Mouse (Mus musculus): ENCODE measurements around the gene Ssc5d. TPM values are rescaled to one million over a fixed set of nuclear protein-coding genes. Genes with fewer than 3 reads are reported as not detected.
"Not testable (repeated sequence)": the region's sequence is repeated elsewhere in the genome, so short reads cannot be mapped to it uniquely, and the experiment has no call there.

The Ssc5d gene
- total RNA-seq (2017): not detected in 3 replicates

DNA sequence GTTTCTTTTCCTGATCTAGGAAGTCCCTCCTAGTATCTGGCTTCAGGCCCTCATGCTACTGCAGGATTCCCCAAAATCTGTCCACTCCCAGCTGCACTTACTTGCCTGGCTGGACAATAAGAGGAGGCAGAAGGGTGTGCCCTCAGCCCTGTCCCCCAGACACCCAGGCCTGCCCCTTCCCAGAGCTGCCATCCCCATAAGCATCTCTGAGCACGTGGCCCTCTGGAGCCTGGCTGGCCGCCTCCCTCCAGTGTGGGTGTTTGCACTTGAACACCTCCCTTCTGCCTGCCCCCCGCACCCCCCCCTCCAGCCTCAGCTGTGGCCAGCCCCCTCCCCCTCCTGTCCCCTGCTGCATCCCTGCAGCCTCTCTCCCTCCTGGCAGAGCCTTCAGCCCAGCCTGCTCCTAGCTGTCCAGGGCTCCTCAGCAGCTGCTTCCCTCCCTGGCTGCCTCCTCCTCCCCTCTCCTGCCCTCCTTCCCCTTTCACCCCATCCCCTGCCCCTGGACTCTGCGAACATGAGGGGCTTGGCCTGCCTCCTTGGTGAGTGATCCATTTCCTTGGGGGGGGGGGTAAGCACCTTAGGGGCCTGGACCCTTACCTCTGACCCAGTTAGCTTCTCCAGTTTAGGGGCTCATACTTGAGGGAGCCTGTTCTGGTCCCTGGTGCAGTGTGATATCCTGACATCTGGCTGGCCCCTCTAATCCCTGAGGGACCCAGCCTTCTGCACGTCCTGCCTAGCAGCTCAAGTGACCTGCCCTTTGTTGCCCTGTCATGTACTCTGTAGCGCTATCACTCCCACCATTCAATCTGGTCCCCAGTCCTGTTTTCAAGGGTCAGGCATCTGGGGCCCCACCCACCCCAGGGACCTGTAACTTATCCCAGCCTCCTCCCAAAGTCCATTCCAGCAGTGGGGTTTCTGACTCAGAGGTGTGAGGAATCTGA, at the start of gene Ssc5d:
Gene Ssc5d, plus strand, starts transcription at position 345 of the 941 bp plus-strand sequence.
- ATAC-seq (replicated peaks; ENCODE audit: insufficient number of reproducible peaks, low FRiP score, low TSS enrichment, poor library complexity, severe bottlenecking): no peak

DNA sequence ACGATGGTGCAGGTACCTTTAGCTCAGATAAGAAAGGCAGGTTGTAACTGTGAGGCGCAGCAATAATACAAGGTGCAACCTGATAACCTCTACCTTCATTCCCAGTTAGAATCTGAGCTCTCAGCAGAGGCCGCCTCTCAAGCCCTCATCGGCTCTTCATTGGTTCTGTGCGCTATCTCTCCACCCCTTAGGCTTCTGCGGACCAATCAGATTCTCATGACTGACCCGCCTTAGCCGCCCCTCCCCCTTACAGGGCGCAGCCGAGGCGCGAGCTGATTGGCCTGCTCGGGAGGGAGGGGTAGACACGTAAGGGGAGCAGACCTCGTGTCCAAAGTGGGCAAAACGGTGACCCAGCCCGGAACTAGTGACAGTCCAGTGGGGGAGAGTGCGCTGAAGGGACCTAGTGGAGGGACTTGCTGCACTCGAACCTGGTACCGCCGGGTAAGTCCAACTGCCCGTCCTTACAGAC, 48.8 kb upstream of the Ssc5d start, which contains the start of gene Isoc2a:
Gene Isoc2a, plus strand, starts transcription at position 401 of the 469 bp plus-strand sequence.
- peak; percentile 100 for ATAC-seq (replicated peaks; ENCODE audit: insufficient number of reproducible peaks, low FRiP score, low TSS enrichment, poor library complexity, severe bottlenecking)

DNA sequence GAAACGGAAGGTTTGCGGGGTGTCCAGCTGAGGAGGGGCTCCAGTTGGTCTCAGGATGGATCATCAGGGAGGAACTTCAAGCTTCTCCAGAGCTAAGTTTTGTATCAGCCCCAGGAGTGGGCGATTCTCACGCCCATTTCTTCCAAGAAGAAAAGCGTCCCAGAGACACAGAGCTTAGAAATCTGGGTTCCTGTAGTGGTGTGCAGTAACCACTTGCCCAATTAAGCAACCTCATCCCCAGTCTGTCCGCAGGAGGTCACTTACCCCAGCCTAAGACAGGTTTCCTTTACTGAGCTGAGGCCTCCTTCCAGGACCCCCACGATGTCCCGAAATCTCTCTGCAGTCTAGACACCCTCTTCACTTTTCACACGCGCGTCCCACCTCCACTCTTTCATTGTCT, 48.4 kb upstream of the Ssc5d start:
- no peak for ATAC-seq (replicated peaks; ENCODE audit: insufficient number of reproducible peaks, low FRiP score, low TSS enrichment, poor library complexity, severe bottlenecking)

DNA sequence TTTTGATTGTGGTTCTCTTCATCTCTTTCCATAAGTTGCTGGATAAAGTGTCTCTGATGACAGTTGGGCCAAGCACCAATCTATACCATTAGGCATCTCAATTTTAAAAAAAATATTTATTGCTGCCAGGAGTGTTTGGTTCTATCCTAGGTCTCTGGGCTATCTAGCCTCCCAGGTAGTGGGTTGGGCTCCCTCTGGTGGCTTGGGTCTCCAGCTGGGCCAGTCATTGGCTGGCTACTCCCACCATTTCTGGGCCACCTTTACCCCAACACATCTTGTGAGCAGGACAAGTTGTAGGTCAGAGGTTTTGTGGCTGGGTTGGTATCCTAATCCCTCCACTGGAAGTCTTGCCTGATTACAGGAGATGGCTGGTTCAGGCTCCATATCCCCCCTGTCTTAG, 47.4 kb upstream of the Ssc5d start:
- ATAC-seq (replicated peaks; ENCODE audit: insufficient number of reproducible peaks, low FRiP score, low TSS enrichment, poor library complexity, severe bottlenecking): no peak

DNA sequence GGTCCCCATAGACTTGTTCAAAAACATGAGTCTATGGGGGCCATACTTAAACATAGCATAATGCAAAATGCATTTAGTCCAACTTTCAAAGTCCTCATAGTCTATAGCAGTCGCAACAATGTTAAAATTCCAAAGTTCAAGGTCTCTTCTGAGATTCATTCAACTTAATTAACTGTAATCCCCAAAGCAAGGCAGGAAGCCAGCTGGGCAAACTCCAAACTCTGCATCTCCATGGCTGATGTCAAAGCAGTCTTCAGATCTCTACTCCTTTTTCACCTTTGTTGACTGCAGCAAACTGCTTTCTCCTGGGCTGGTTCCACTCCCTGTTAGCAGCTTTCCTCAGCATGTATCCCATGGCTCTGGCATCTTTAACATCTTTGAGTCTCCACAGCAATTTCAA, 46.5 kb upstream of the Ssc5d start:
- not testable (repeated sequence) for ATAC-seq (replicated peaks; ENCODE audit: insufficient number of reproducible peaks, low FRiP score, low TSS enrichment, poor library complexity, severe bottlenecking)

DNA sequence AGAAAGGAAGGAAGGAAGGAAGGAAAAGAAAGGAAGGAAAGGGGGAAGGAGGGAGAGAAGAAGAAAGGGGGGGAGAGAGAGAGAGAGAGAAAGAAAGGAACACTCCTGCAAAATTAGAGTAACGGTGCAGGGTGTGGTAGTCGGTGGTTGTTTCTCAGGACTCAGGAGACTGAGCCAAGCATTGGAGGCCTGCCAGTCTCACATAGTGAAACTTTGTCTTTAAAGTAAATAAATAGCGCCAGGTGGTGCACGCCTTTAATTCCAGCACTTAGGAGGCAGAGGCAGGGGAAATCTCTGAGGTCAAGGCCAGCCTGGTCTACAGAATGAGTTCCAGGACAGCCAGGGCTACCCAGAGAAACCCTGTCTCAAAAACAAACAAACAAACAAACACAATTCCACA, 38.9 kb upstream of the Ssc5d start:
- no peak for ATAC-seq (replicated peaks; ENCODE audit: insufficient number of reproducible peaks, low FRiP score, low TSS enrichment, poor library complexity, severe bottlenecking)

DNA sequence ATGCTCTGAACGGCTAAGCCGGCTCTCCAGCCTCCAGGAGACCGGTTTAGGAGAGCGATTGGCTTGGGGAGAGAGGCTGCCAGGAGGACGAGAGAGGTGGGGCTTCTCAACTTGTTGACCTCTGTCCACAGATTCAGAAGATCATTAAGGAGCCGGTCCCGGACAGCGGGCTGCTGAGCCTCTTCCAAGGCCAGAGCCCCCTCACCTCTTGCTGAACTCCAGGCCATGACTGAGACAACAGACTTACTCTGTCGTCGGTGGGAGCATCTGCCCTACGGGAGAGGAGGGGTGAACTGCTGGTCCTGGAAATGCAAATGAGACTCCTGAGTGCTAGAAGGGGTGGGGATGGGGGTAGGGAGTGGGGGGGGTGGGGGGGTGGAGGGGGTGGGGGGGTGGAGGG, 30.4 kb upstream of the Ssc5d start:
- ATAC-seq (replicated peaks; ENCODE audit: insufficient number of reproducible peaks, low FRiP score, low TSS enrichment, poor library complexity, severe bottlenecking): no peak

DNA sequence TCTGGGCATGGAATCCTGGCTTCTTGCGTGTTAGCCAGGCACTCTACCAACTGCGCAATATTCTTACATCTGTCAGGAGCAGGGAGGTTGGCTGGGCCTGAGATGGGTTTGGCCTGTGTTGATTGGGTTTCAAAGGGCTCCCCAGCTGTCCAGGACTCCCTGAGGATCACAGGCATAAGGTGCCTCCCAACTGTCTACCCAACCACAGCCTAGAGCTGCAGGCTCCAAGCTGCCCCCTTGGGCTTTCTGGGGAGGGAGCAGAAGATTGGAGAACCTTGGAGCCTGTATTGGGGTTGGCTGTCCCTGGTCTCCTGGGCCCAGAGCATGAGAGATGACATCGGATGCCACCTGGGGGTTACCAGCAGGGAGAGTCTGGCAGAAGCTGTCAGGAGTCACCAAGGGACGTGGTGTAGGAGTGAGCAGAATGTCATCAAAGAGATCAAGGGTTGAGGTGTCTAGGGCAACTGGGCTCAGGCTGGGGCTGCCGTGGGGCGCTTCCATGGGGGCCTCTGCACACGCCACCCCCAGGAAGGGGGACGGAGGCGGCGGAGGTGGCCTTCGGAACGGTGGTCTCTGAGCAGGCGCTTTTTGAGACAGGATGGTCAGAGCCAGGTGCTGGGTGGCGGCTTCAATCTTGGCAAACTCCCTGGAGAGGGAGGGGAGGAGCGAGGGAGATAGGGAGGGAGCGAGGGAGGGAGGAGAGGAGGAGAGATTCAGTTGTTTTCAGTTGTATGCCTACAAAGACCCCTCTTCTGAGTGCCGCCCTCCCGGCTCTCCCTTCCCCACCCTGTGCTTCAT, 26.5 kb upstream of the Ssc5d start:
- ATAC-seq (replicated peaks; ENCODE audit: insufficient number of reproducible peaks, low FRiP score, low TSS enrichment, poor library complexity, severe bottlenecking): no peak

DNA sequence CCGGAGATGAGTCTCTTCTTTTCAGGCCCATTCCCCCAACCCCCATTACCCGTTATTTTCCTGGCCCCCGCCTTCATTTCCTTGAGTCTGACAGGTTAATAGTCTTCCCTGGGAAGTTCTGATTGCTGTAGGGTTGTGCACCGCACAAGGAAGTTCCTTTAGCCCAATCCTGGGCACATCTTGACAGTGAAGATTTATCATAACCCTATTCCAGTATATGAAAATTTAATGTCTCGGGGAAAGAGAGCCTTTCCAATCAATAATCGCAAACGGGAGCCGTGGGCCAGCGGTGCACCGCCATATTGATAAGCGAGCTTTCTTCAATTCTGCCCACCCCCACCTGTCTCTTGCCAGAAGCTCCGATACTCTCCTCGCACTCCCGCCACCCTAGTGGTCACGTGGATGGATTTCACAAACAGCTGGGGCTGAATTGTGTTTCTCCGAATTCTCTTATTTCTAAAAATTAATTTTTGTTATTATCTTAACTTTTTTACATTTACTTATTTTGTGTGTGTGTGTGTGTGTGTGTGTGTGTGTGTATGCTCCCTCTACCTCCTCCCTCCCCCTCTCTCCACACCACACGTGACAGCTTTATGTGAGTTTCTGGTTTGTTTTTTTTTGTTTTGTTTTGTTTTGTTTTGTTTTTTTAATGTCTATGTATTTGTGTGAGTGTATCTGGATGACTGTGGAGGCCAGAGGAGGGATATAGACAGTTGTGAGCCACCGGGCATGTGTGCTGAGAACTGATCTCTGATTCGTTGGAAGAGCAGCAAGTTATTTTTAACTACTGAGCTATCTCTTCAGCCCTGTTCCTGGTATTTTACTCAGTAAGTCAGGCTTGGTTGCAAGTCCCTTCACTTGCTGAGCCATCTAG, 25.7 kb upstream of the Ssc5d start:
- no peak for ATAC-seq (replicated peaks; ENCODE audit: insufficient number of reproducible peaks, low FRiP score, low TSS enrichment, poor library complexity, severe bottlenecking)

DNA sequence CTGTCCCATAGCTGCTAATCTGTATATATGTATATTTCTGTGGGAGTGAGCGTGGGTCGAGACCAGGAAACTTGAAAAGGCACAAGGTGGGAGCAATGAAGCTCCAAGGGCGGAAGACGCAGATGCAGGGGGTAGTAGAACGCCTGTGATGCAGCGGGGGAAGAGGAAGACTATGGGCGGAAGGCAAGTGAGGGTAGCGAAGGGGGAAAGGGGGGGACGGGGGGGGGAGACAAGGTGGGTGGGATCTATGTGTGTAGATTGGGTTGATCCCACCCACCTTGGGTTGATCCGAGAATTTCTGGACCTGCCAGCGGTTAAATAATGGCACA, 25.1 kb upstream of the Ssc5d start:
- ATAC-seq (replicated peaks; ENCODE audit: insufficient number of reproducible peaks, low FRiP score, low TSS enrichment, poor library complexity, severe bottlenecking): no peak

DNA sequence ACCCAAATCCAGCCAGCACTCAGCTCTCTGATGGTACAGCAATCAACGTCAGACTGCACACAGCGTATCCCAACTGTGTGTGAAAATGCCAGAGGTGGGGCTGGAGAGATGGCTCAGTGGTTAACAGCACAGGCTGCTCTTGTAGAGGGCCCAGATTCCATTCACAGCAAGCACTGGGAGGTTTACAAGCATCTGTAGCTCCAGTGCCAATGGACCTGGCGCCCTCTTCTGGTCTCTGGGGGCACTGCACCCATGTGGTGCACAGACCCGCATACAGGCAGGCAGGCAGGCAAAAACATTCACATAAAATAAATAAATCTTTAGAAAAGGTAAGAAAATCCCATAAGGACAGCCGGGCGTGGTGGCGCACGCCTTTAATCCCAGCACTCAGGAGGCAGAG, 24.4 kb upstream of the Ssc5d start:
- no peak for ATAC-seq (replicated peaks; ENCODE audit: insufficient number of reproducible peaks, low FRiP score, low TSS enrichment, poor library complexity, severe bottlenecking)

DNA sequence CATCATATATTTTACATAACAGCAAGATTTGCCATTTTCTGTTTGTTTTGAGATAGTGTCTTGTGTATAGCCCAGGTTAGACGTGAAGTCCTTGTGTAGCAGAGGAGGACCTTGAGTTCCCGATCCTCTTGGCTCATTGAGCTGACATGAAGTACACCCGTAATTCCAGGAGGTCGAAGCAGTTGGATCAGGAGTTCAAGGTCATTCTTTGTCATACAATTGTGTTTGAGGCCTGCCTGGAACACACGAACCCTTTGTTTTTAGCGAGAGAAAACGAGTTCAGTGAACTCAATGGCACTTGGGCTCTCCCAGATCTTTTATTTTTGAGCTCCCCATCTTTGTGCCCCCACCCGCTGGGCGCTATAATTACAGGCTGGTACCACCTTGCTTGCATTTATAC, 23.2 kb upstream of the Ssc5d start:
- no peak for ATAC-seq (replicated peaks; ENCODE audit: insufficient number of reproducible peaks, low FRiP score, low TSS enrichment, poor library complexity, severe bottlenecking)

DNA sequence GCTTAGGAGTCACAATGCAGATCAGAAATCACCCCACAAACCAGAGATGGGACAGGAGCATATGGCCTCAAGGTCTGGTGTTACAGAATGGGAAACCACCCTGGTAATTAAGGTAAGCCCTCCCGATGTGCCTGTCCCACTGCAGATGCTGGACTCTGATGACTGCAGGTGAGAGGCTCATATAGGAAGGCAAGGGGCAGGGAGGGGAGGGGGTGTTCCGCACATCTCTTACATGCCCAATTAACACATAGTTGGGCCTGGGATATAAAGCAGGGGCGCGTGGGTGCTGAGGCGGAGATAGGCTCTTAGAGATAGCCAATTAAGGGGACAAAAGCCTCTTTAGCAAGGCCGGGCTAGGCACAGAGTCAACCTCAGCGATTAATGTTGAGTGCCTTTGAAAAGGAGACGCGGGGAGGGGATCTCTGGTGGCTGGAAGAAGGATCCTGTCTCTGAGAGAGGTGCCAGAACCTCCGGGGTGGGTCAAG, 19.1 kb upstream of the Ssc5d start, which contains the start of gene Gm36210:
Gene Gm36210, minus strand, starts transcription at position 51 of the 485 bp plus-strand sequence.
- no peak for ATAC-seq (replicated peaks; ENCODE audit: insufficient number of reproducible peaks, low FRiP score, low TSS enrichment, poor library complexity, severe bottlenecking)

DNA sequence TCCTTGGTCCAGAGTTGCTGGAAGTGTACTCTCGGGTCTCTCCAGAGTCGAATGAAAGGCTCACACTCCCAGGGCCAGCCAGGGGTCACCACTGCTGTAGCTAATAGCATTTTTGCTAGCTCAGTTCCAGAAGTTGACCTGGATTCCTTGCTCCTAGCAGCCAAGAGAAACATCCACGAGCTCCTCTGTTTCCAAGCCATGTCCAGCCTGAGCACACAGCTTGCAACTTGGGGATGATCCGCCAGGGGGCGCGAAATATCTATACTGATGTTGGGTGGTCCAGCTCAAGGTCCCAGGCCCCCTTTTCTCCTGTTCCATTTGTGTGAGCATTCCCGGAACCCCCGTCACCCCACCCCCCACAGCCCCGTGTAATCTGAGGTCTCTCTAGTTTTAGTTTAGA, 14.0 kb upstream of the Ssc5d start:
- ATAC-seq (replicated peaks; ENCODE audit: insufficient number of reproducible peaks, low FRiP score, low TSS enrichment, poor library complexity, severe bottlenecking): no peak

DNA sequence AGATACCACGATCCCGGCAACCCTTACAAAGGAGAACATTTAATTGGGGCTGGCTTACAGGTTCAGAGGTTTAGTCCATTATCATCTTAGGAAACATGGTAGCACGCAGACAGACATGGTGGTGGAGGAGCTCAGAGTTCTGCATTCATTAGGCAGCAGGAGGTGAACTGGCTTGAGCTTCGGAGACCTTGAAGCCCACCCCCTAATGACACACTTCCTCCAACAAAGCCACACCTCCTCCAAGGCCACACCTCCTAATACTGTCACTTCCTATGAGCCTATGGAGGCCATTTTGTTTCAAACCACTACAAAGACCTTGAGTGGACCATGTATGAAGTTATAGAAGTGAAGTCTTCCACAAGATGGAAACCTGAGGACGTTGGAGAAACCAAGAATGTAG, 13.3 kb upstream of the Ssc5d start:
- no peak for ATAC-seq (replicated peaks; ENCODE audit: insufficient number of reproducible peaks, low FRiP score, low TSS enrichment, poor library complexity, severe bottlenecking)

DNA sequence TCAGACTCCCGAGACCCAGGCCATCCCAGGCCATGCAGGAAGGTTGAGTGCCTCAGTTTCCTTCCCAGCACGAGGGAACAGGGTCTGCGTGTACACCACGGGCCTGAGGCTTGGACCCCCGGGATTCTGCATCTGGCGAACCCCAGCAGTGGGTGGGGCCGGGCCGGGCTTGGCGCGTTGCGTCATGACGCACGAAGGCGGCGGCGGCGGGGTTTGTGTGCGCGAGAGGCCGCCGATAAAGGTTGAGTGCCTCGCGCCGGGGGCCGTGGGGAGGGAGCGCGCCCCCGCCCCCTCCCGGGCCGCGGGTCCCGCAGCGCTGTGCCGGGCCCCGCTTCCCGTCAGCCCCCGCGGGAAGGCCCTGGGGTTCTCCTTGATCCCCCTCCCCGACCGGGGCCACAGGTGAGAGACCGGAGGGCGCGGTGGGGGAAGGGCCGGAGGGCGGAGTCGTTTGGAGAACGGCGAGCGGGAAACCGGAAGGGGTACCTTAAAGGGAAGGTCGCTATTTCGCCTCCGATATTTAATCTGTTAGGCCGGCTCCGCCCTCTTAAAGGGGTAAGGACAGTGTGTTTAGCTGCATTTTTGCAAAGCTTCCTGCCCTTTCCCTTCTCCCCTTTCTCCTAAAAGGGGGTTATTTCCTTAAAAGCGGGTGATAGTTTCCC, 10.4 kb upstream of the Ssc5d start, which contains the start of gene Zfp628:
Gene Zfp628, plus strand, starts transcription at position 211 of the 659 bp plus-strand sequence.
- ATAC-seq (replicated peaks; ENCODE audit: insufficient number of reproducible peaks, low FRiP score, low TSS enrichment, poor library complexity, severe bottlenecking): peak; percentile 82

DNA sequence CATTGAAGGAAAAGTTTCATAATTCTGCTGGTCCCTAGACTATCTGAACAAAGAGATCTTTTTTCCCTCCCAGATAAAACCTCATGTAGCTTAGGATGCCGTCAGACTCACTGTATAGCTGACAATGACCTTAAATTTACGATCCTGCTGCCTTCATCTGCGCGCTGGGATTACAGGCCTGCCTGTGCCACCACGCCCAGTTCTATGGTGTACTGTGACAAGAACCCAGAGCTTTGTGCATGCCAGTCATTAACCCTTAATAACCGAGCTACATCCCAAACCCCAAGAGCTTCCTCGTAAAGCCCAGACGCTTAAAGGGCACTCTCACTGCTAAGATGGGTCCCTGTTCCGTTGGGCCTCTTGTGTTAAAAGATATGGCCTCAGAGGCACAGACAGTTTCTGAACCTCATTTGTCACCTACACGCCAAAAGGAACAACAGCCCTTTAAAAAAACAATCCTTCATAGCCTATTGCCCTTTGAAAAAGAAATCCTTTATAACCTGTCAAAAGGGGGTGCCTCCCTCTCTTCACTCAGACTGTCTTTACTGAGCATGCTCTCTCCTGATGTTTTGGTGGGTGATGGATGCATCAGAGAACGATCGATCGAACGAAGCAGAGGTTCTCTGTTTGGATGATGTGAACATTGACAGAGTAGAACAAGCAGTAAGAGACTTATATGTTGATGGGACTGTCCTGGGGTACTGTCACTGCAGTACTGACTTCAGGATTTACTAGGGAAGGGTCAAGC, 9.7 kb upstream of the Ssc5d start:
- ATAC-seq (replicated peaks; ENCODE audit: insufficient number of reproducible peaks, low FRiP score, low TSS enrichment, poor library complexity, severe bottlenecking): no peak

All from monocyte, adult 5-6 weeks (primary cell).